Mouse (Mus musculus) thymus, postnatal 14 days (tissue): ENCODE data around the gene Srp14.
A peak's percentile ranks its signal among the peaks of the same experiment; 100 is the strongest.

Experiments used
- DNase-seq: peaks from one replicate; pipeline ENCODE4 v3.0.0; 2021

The Srp14 gene

DNA sequence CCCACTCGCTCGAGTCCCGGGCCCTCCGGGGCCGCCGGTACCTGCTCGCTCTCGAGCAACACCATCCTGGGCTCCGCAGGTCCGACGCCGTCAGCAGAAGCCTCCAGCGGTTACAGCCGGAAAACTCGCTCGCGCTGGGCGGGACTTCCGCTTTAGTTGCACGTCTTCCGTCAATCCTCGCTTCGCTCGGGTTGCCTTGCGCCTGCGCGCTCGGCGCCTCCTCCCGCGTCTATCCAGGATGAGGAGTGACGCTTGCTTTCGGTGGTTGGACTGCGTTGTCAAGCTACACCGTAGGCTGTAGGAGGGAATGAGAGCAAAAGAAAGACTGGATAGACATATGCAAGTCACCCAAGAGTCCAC lies at the start of gene Srp14:
TSS of gene Srp14 (minus strand) at position 162 of the 360 bp plus-strand sequence.
- DNase-seq: peak; percentile 95

DNA sequence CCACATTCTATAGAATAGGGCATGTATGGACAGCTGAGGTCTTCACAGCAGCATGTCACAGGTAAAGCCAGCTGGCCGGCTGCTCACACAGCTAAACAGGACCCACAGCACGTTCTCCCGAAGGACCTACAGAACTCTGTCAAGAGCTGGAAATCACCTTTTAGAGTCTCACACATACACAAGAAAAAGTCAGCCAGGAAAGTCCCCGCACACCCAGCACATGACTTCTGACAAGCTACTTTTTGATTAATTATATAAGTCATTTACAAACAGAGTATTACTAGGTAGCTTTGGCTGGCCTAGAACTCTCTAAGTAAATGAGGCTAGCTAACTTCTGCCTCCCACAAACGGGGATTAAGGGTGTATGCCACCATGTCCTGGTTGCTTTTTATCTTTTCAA lies 47.0 kb upstream of the Srp14 start:
- no peak for DNase-seq

DNA sequence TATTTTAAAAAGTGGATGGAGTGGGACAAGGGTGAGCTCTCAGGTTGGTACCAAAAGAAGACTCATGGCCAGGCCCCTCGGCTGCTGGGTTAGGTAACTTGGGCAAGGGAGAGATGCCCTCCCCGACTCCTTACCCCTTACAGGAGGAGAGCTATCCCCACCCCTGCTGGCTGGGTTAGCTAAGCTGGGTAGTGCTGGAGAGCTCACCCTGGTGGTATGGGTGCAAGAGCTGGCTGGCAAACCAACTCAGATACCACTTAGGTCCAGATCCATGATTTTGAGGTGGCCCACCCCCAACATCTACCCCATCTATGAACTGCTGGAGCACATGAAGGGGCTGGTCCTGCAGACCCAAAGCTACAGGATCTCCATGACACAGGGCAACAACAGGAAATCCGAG lies 45.3 kb upstream of the Srp14 start:
- peak; percentile 54 for DNase-seq

- no peak for DNase-seq
Measured at GRCm38 (mm10) chr2:118523163-118523730, 43.7 kb upstream of the Srp14 start.

DNA sequence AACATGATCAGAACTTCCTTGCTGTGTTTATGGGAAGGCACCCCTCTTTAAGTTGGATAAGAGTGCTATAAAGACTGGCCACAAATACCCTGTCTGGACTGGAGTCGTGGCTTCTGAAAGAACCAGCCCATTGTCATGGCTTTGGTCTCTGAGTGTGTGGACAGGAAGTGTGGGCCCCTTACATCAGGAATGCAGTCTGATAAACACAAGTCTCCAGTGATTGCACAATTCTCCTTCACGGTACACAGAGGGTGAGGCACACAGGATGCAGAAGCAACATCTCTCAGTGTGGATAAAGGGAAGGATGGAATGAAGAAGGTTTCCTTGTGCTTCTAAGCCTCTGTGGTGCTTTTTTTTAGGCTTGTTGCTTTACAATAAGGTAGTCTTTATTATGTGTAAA lies 42.8 kb upstream of the Srp14 start:
- no peak for DNase-seq

DNA sequence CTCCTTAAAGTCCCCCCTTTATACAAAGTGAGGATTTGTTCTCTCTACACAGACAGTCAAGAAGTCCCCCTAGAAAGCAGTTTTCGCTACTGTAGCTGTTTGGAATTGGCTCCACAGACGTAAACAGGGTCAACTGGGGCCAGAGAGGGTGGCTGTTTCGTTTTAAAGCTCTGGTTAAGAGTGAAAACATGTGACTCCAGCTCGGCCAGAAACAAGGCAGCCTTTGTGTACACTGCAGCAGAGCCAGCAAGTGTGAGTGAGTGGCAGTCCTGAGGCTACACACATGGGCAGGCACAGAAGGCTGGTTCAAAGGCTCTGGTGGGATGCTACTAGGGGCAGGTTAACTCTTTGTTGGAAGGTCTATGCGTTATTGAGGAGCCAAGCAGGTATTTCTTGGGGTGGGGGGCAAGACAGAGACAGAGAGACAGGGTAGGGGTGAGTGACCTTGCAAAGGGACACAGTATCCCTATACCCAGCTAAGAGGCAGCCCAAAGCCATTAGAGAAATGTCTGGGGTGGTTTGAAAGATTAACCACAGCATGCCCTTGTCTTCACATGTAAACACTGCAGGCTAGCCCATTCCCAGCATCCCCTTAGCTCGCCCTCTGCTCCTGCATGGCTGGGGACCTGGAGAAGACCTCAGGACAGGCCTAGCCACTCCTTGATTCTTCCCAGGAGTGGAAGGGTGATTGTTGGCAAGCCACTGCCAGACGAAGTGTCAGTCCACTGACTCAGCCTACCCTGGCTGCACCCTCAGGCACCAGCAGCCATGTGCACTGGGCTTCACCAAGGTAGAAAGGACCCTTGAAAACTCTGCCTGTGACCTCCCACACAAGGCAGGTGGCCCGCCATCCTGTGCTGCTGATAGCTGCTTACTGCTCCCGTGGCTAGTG lies 40.8 kb upstream of the Srp14 start:
- DNase-seq: peak; percentile 47

GRCm38 (mm10) chr2:118512418-118513377 lies 33.2 kb upstream of the Srp14 start:
- DNase-seq: no peak

DNA sequence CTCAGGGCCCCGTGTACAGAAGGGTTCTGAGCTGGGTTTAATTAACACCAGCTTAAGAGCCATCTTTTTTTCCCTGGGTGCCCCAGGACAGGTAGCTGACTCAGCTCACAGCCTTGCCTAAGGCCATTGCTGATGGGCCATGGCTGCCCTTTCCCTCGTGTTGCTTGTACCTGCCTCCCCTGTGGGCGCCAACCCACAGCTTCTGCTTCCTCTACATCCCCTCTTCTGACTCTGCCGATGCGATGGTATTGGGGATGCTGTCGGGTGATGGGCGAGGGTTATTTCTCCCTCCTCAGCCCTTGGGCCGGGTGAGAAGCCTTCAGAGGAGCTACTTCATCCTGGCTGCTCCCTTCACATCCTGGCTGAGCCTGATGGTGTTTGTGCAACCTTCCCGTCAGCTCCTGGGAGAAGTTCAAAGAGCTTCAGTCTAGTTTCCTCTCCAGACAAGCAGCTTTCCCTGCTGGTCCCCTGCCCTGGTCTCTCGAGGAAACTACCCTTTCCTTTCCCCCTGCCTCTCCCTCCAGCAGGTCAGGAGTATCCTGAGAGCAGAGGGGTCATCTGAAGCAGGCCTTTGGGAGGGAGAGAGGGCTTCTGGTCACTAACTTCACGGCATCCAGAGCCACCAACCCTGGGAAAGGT lies 32.4 kb upstream of the Srp14 start:
- DNase-seq: no peak

GRCm38 (mm10) chr2:118510447-118511310 lies 31.2 kb upstream of the Srp14 start:
- DNase-seq: no peak

DNA sequence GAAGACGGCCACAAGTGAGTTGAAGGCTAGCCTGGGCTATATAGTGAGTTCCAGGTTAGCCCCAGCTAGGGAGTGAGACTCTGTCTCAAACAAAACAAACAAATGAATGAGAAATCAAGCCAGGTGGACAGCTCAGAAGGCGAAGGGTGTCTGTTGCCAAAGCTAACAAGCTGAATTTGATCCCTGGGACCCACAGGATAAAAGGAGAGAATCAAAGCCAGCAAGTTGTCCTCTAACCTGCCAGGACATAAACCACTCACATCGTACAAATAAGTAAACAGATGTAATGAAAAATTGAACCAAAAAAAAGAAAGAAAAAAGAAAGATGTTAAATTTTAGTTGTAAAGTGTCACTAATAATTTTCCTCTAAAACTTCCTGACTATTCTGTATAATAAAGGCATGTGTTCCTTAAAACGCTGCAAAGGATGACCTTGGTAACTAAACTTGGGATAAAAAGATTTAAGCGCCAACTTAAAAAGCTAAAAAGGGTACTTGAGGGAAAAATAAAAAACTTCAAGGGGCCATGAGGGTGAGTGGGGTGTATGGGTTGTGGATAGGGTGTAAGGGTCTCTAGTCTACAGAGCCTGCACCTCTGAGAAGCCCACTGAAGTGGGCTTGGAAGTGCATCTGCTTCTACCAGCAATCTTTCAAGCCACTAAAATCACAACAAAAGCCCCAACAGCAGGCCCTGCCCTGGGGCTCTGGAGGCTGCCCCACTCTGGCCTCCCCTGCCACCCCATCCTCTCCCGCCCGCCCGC lies 30.4 kb upstream of the Srp14 start:
- no peak for DNase-seq

GRCm38 (mm10) chr2:118507126-118507525 lies 27.6 kb upstream of the Srp14 start:
- no peak for DNase-seq

DNA sequence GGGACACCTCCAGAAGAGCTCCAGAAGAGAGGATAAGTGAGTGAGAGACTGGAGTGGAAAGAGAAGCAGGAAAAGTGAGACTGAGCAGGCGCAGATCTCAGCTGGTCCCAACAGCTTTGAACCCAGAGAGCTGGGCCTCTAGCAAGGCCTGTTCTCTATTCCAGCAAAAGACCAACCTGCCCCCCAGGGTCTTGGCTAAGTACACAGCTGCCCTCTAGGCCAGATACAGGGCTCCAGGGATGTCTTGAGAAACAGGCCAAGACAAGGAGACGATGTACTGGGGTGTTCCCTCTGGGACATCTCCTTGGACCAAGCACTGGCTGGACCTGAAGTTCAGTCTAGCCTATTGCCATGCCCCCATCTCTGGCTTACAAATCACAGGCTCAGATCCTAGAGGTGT lies 20.7 kb upstream of the Srp14 start:
- peak; percentile 60 for DNase-seq

DNA sequence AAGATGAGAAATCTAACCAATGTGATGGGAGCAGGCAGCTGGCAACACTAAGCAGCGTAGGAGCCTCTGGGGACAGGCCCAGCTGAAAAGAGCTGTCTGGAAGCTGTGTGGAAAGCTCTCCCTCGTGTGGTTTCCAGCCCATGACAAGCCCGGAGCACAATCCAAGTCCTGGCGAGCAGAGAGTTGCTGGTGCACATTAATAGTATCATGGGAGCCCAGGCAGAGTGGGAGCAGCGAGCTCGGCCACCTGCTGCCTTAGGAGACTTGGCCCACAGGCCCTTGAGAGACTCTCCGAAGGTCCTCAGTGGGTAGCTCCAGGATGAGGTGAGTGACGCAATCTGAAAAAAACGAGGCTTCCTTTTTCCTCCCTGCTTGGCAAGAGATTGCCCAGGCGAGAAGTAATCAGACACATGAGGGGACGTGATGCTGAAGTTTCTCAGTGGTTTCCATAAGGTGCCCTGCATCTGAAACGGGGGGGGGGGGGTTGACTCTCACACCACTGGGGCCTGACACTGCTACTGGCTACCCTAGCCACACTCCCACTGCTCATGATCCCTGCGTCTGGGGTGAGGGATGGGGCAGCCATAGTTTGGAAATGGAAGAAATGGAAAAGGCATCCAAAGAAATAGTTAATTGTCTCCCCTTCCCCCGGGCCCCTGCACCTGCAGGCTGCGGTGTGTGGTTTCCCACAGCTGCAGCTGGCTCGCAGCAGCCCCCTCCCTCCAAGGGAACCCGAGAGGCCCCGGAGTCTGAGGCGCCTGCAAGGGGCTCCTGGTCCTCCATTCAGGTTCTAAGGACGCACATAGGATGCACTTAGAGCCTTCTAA lies 19.8 kb upstream of the Srp14 start:
- peak; percentile 96 for DNase-seq

DNA sequence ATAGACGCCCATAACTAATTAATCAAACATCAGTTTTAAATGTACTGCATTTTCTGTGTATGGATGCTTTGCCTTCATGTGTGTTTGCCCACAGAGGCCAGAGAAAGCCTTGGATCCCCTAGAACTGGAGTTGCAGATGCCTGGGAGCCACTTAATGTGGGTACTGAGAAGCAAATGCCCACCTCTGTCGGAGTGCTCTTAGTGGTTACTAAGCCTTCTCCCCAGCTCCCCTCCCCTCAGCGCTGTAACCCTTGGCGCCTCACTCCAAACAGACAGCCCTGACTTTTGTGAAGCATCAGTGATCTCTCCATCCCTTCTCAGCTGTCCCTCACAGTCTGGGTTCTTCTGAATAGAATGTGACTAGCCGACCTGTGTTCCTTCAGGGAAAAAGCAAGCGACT lies 19.0 kb upstream of the Srp14 start:
- peak; percentile 75 for DNase-seq

GRCm38 (mm10) chr2:118497890-118498289 lies 18.4 kb upstream of the Srp14 start:
- DNase-seq: peak; percentile 58

- DNase-seq: peak; percentile 88
Measured at GRCm38 (mm10) chr2:118495024-118495423, 15.5 kb upstream of the Srp14 start.

DNA sequence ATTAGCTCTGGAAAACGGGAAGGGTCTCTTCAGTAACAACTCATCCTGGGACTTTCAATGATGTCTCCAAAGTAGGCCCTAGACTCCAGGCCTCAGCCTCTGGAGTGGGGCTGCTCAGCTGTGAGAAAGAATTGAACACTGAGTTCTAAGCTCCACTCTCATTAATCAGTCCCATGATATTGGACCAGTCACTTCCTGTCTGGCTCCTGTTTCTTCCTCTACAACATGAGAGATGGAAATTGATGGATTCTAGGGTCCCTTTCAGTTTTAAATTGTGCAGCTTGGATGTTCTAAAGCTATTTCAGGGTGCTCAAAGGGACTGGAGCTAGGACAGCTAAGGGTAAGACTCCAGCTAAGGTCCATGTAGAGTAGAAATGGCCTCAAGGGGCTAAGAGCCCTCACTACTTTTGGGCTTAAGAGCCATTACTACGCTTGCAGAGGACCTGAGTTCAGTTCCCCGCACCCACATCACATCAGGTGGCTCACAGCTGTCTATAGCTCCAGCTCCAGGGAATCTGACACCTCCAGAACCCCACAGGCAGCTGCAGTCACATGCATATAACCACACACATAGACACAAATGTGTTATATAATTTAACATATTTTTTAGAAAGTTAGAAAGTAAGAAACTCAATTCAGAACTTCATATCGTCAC lies 12.4 kb upstream of the Srp14 start:
- DNase-seq: peak; percentile 76

GRCm38 (mm10) chr2:118491281-118491731 lies 11.8 kb upstream of the Srp14 start:
- DNase-seq: peak; percentile 85
